Mouse (Mus musculus) CD8-positive naive resting alpha-beta T cell, adult 57 days (primary cell): Measurements from ENCODE around the gene Ubac1. TPM values are rescaled to one million over a fixed set of nuclear protein-coding genes. Genes with fewer than 3 reads are reported as not detected.

ENCODE experiments used
- total RNA-seq: library from RNA; stranded (reverse); gene quantifications from one replicate; pipeline ENCODE4 v1.2.4, GENCODE M21; 2023

The Ubac1 gene
- total RNA-seq: 36.3 TPM

DNA sequence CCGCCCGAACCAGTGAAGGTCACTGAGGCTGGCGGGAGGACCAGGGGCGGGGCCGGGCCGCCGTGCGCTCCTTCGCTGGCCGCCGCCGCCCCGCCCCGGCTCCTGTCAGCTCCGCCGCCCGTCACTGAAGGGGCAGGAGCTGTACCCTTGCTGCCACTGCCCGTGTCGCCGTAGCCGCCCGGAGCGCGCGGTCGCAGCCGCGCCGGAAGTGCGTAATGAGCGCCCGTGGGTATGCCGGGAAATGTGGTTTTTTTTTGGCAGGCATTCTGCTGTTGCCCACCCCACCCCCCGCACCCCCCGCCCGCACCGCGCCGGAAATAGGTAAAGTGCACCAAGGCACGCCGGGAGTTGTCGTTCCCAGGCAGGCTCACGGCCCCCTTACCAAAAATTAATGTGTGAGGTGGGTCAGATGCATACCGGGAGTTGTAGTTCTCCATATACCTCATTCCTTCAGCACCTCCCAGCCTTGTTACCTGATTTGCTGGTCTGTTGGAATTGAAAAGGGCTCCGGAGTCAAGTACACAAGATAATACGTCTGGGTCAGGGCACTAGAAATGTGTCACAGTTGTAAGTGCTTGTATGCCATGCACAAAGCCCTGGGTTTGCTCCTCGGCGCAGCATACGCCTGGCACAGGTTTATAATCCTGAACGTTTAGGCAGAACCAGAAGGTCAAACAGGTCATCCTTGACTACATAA lies at the start of gene Ubac1:
Gene Ubac1, minus strand, starts transcription at position 187 of the 697 bp plus-strand sequence.

DNA sequence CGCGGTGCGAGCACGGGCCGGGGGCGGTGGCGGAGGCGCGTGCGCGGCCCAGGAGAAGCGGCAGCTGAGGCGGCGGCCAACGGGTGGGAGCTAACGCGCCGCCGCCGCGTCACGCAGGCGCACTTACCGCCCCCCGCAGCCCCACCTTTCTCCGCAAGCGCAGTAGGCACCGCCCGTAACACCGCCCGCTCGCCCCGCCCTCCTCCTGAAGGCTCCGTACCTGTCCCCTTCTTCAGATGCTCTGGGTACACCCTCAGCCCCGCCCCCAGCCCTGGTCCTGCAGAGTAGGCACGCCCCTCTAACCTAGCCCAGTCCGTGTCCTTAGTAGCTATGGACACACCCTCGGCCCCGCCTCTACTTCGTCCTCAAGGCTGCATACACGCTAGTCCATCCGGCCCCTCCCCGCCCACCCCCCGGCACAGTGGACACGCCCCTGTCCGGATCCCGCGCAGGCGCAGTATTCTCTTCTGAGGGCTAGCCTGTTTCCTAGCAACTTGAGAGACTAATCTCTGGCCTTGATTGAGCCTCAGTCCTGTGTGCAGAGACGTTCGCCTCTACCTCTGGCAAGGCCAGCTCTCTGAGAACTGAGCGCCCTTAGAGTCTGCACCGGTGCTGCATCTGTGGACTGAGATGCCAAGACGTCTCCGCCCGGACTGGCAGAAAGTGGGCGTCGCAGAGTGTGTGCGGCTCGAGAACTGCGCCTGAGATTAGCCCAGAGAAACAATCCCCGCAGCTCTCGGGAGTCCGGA lies 38.2 kb downstream of the Ubac1 start, which contains the start of gene Camsap1:
Gene Camsap1, minus strand, starts transcription at position 124 of the 749 bp plus-strand sequence.

Other genes starting within 250 kb of the Ubac1 start
- not detected for gene Lcn11, start 244.7 kb downstream of the Ubac1 start, total RNA-seq
- not detected for gene Gm13539, start 239.5 kb downstream of the Ubac1 start, total RNA-seq
- gene Glt6d1, start 205.9 kb downstream of the Ubac1 start, total RNA-seq: not detected
- gene Lcn9, start 198.6 kb downstream of the Ubac1 start, total RNA-seq: not detected
- not detected for gene Sohlh1, start 174.5 kb downstream of the Ubac1 start, total RNA-seq
- not detected for gene Kcnt1, start 158.0 kb downstream of the Ubac1 start, total RNA-seq
- 38.6 TPM for gene Camsap1, start 38.5 kb downstream of the Ubac1 start, total RNA-seq
- gene Nacc2, start 101.5 kb upstream of the Ubac1 start, total RNA-seq: 7.5 TPM
- not detected for gene Lhx3, start 186.5 kb upstream of the Ubac1 start, total RNA-seq
- 8.5 TPM for gene Qsox2, start 215.8 kb upstream of the Ubac1 start, total RNA-seq